Mouse (Mus musculus) natural killer cell, adult 2 months (primary cell): ENCODE data around the gene Rtn1.

Experiments
- DNase-seq, 2 experiments: peaks; one replicate each; pipeline ENCODE4 v3.0.0; 2022; ENCODE audit warnings: low spot score in 2 of 2

Gene Rtn1

GRCm38 (mm10) chr12:72373916-72374615 lies 34.8 kb downstream of the Rtn1 start:
- DNase-seq: no peak

DNA sequence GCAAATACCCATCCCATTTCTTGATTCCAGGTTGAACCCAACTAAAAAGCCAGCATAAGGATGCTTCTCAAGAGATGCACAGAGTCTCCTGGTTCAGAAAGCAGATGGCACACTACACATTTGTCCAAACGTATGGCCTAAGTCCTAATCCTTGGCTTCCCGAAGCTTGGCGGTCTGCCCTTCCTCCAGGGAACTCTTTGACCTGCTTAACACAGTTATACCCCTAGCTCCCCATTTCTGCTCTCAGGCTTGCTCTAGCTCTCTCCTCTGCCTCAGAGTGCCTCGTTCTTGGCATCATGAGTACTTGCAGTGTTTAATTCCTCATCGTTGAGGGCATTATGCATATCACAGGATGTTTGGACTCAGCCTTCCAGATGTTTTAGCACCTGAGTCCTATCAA lies 38.8 kb downstream of the Rtn1 start:
- DNase-seq: no peak

DNA sequence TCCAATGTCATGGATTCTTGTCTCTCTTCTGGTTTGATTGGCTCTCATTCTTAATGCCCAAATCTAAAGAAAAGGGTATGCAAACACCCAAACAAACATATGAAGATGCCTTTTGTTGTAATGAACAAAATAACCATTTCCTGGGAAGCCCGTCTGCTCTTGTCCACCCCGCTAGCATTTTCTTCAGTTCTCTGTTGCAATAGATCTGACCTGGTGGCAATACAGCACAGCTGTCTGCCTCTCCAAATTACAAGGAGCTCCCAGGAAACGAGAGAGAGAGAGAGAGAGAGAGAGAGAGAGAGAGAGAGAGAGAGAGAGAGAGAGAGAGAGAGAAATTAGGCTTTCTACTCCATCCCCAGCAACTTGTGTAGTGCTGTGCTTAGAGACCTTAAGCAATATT lies 42.1 kb downstream of the Rtn1 start:
- DNase-seq: no peak

- no peak for DNase-seq
Observed at GRCm38 (mm10) chr12:72366104-72366437, 42.8 kb downstream of the Rtn1 start.

GRCm38 (mm10) chr12:72365231-72366103 lies 43.4 kb downstream of the Rtn1 start:
- no peak for DNase-seq

DNA sequence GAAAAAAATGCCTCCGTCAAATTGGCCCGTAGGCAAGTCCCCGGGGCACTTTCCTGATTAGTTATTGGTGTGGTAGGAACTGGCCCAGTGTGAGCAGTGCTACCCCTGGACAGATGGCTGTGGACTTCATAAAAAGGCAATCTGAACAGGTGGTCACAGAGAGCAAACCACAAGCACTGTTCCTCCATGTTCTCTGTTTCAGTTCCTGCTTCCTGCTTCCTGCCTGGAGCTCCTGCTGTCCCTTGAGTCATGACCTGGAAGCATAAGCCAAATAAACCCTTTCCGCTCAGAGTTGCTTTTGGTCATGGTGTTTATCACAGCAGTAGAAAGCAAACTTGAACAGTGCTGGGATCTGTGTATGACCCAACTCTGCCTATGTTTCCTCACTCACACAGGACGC lies 44.3 kb downstream of the Rtn1 start:
- DNase-seq: no peak

- peak in 1 of 2 experiments; percentile 34 for DNase-seq
Observed at GRCm38 (mm10) chr12:72361701-72362354, 47.0 kb downstream of the Rtn1 start.

DNA sequence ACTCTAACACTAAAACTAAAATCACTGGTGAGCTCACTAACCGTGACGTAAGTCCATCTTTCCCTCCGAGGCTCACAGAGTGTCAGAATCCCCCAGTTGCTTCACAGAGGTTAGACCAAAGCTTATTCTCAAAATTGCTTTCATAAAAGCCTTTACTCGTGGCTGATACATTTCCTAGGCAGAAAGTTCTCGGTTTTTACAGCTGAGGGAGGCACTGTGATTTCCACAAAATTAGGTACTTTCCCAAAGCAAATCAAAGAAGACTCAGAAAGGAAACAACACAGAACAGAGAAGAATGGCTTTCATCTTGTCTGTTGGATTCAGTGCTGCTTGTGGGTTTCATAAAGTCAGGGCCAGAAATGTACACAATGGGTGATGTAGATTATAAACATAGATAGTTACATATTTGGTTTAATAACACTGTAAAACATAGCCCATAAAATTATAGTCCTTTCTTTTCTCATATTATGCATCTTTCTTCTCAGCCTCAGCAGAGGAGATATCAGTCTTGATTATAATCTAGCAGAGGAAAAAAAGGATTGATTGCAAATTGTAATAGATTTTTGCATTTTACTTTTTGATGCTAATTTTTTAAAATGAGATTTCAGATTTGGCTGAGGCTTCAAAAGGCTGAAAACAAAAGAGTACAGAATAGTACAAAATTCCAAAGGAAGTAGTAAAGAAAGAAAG lies 47.8 kb downstream of the Rtn1 start:
- DNase-seq: no peak

DNA sequence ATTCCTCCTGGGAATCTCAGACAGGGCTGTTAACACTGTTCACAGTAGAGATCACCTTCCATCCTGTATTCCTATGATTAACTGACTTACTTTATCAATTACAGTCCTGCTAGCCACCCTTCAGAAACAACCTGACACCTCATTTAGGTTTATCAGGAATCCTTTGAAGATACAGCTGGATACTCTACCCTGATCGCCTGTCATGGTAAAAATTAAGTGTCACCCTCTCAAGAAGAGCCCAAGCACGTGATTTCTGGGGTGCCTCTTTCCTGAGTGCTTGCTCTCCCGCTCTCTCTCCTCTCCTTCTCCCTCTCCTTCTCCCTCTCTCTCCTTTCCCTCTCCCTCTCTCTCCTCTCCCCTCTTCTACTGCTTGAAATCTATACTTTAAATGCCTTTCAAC lies 49.0 kb downstream of the Rtn1 start:
- DNase-seq: no peak

DNA sequence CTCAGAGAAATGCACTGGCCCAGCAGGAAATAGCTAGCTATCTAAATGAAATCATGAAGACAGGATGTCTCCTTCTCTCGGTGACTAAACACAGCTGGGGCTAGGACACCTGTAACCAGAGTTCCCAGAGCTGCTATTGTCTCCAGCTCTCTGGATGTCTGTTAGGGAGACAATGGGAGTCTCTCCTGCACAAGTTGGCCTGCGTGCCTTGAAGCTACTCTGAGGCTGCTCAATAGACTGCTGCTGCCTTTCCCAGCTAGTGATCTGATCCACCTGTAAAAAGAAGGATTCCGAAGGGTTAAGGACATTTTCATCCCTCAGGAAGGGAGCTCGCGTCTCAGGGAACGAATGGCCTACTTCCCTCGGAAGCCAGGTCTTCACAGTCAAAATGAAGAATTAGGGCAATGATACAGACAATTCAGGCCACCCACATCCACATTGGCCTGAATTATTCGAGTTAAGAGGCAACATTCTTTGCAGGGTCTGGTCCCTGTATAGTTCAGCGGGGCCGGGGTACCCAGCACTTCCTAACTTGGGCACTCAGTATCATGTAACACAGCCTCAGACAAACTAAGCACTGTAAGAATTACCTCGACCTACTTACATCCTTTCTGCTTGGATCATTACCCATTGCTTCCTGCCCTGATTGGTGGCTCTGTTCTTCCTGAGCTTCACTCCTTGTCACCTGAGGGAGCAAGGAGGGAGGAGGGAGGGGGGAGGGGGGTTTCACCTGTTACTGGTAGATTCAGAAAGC lies 51.0 kb downstream of the Rtn1 start:
- DNase-seq: no peak

- no peak for DNase-seq
Observed at GRCm38 (mm10) chr12:72354241-72354640, 54.6 kb downstream of the Rtn1 start.

- no peak for DNase-seq
Observed at GRCm38 (mm10) chr12:72353506-72353905, 55.3 kb downstream of the Rtn1 start.

DNA sequence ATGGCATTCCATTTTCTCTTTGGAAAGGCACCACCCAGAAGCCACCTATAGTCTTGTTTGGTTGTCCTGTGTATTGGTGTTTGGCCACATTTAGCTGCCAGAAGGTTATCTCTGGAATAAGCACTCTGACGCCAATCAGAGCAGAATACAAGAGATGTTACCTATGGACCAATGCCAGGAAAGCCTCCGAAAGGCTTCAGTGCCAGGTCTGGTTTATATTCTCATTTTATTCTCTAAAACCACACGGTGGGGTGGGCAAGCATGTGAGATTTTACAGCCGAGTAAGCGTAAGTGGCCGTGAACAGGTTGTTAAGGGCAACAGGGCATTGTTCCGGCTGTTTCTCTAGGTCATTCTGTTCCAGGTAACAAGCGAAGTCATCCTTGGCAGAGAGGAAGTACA lies 60.3 kb downstream of the Rtn1 start:
- DNase-seq: no peak

DNA sequence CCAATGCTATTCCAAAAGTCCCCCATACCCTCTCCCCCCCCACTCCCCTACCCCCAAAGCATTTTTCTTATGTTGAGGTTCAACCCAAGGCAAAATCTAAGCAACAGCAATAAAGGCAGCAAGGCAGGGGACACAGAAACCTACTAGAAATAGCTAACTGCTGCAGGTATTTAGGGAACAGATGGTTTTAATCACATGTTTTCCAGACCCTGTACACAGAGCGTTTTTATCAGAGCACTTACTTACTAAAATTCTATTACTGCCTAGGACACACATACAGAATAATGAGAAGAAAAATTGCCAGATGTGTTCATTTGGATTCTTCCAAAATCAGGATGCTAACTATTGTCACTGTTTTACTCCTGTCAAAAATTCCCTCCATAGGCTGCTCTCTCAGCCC lies 61.7 kb downstream of the Rtn1 start:
- no peak for DNase-seq

- no peak for DNase-seq
Observed at GRCm38 (mm10) chr12:72343639-72344038, 65.2 kb downstream of the Rtn1 start.

DNA sequence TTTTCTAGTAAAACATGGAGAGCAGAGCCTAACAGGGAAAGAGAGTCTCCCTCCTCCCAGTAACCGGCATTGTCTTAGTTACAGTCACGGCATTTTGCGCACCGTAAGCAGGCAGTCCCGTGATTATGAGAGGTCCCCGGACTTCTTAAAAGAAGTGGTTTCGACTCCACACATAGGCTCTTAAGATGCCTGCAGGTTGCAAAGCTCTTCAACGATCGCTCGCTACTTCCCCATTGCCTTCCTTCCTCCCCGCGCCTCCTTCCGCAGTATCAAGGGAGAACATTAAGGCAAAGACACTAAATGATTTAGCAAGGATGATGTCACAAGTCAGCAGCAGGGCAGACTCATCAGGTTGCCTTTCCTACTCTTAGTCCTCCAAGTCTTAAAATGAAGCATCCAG lies 72.8 kb downstream of the Rtn1 start:
- no peak for DNase-seq

GRCm38 (mm10) chr12:72332488-72333013 lies 76.3 kb downstream of the Rtn1 start:
- no peak for DNase-seq

GRCm38 (mm10) chr12:72331912-72332487 lies 76.9 kb downstream of the Rtn1 start:
- no peak for DNase-seq

DNA sequence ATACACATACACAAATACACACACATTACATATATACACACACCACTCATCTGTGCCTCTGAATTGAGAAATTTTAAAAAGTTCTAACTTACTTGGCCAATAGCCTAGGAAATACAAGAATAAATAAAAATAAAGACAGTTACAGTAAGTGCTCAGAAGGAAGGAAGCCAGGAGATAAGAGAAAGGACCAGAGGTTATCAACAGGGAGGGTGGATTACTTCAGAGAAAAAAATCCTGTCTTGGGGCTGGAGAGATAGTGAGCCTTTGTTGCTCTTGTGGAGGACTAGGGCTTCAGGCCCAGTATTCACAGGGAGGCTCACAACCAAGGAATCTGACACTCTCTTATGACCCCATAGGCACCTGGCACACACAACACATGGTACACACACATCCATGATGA lies 82.8 kb downstream of the Rtn1 start:
- DNase-seq: no peak

DNA sequence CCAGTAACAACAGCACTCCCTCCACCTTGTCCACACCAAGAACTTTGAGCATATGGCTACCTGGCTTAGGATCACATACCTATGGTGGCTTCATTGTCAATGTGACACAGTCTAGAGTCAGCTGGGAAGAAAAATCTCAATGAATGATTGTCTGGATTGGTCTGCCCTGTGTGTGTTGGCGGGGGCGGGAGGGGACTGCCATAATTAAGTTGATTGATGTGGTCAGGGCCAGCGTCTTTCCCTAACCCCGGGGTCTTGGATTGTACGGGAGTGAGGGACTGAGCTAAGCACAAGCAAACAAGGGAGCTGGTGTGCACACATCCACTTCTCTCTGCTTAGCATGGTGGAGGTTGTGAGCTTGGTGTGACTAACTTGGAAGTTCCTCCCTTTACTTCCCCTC lies 83.8 kb downstream of the Rtn1 start:
- DNase-seq: no peak
